Mouse (Mus musculus) lung, postnatal 0 days (tissue): ENCODE measurements around the gene Pex7.

Source experiments
- CTCF ChIP-seq: IDR thresholded peaks from 2 replicates; pipeline ENCODE4 v1.5.1; 2016; ENCODE audit warnings: antibody characterized with exemption, mild to moderate bottlenecking
- EP300 ChIP-seq: IDR thresholded peaks from 2 replicates; pipeline ENCODE4 v1.6.1; 2016; ENCODE audit warnings: antibody characterized with exemption, mild to moderate bottlenecking, control low read depth

- TF ChIP-seq CTCF (no peak), EP300 (no peak)
These were observed 34.4 kb upstream of the Pex7 start for GRCm38 (mm10) chr10:19941914-19942313.
